Mouse (Mus musculus) hindbrain, embryonic 10.5 days (tissue): ENCODE data around the gene Chmp2b. TPM values are rescaled to one million over a fixed set of nuclear protein-coding genes. Genes with fewer than 3 reads are reported as not detected.

ENCODE experiments used
- DNase-seq: peaks from one replicate; pipeline ENCODE4 v3.0.0-alpha.2; 2017; ENCODE audit warnings: low spot score
- H3K27ac ChIP-seq: fragments of 300-500 bp; sonication (generic); 2 replicates; pipeline ENCODE4 v1.5.1; 2016; ENCODE audit warnings: mild to moderate bottlenecking, moderate library complexity
- H3K27me3 ChIP-seq: fragments of 300-500 bp; sonication (generic); 2 replicates; pipeline ENCODE4 v1.6.1; 2016; ENCODE audit warnings: mild to moderate bottlenecking; ENCODE audit not compliant: poor library complexity, insufficient read depth, severe bottlenecking
- H3K36me3 ChIP-seq: fragments of 300-500 bp; sonication (generic); 2 replicates; pipeline ENCODE4 v1.6.1; 2016; ENCODE audit warnings: mild to moderate bottlenecking, moderate library complexity
- H3K4me1 ChIP-seq: fragments of 300-500 bp; sonication (generic); replicated peaks from 2 replicates; pipeline ENCODE4 v1.6.1; 2016; ENCODE audit warnings: mild to moderate bottlenecking
- H3K4me3 ChIP-seq: fragments of 300-500 bp; sonication (generic); 2 replicates; pipeline ENCODE4 v1.5.1; 2016; ENCODE audit warnings: mild to moderate bottlenecking, moderate library complexity
- H3K9me3 ChIP-seq: fragments of 300-500 bp; sonication (generic); 2 replicates; pipeline ENCODE4 v1.6.1; 2016; ENCODE audit warnings: mild to moderate bottlenecking, moderate library complexity
- WGBS: fragments of 180-500 bp; shearing (Covaris S2); methylation state at CpG from one replicate; pipeline ENCODE4 v1.1.7; 2016; 5-methylcytosine and 5-hydroxymethylcytosine counted together
- polyA plus RNA-seq: library from polyadenylated mRNA; unstranded; fragments of >200 nt; fragmentation: Nextera tagmentation; extraction: Ambion mirVana; gene quantifications from 2 replicates; pipeline ENCODE4 v1.2.1, GENCODE M21; 2016

The Chmp2b gene
- polyA plus RNA-seq, 1 experiment from 2014 or later = 46.4 TPM

DNA sequence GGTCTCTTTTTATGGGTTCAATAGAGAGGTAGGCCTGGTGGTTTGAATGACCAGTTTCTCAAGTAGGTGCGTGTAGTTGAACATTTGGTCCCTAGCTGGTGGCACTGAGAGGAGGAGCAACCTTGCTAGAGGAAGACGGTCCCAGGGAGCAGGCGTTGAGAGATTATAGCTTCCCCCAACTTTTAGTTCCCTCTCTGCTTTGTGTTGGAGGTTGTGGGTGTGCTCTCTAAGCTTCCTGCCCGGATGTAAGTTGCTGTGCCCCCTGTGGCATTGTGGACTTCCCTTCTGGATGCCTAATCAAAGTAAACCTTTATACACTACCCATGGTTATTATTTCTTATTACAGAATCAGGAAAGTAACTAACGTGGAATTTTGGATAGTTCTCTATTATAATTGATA, 66.5 kb downstream of the Chmp2b start:
- 83% methylated on average over 5 of the region's 5 CpGs for WGBS
- no peak overlapping the region for H3K27ac ChIP-seq
- DNase-seq = no peak
- H3K4me1 ChIP-seq = no peaks in the 10 kb centered on the region
- no peaks in the 10 kb centered on the region for H3K36me3 ChIP-seq
- H3K9me3 ChIP-seq = no peaks in the 10 kb centered on the region
- H3K4me3 ChIP-seq = no peak overlapping the region
- no peaks in the 10 kb centered on the region for H3K27me3 ChIP-seq

Other genes with a start within 250 kb of the Chmp2b start
- gene Pou1f1, start 42.2 kb downstream of the Chmp2b start, polyA plus RNA-seq = not detected in 2 replicates